Mouse (Mus musculus): ENCODE measurements at regions not wholly inside any gene's neighbourhood (a gene's known extent, or its start where the extent isn't known, plus 50 kb on each side); places are given as distances from the start of the nearest gene placed in this dataset.

DNA sequence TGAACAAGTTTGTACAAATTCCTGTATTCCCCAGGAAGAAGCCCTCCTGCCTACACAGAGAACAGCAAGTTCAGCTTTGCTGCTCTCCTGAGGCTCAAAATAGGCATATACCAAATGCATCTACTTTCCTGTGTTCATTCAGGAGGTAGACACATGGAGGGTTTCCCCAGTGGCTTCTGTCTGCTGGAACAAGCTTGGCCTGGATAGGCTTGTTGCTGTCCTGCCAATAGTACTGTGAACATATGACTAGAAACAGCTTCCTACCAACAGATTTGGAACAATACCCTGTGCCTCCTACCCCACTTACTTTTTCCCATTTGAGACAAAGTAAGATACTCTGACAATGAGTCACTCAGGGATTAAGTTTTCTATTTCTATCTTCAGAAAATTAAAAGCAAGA is 93.8 kb upstream of the Wdpcp start:
- DNase-seq (ENCODE audit: low read depth) = no peak

- DNase-seq (ENCODE audit: low read depth) = no peak
Observed at GRCm38 (mm10) chr11:21470711-21471110, 99.7 kb upstream of the Ugp2 start.

DNA sequence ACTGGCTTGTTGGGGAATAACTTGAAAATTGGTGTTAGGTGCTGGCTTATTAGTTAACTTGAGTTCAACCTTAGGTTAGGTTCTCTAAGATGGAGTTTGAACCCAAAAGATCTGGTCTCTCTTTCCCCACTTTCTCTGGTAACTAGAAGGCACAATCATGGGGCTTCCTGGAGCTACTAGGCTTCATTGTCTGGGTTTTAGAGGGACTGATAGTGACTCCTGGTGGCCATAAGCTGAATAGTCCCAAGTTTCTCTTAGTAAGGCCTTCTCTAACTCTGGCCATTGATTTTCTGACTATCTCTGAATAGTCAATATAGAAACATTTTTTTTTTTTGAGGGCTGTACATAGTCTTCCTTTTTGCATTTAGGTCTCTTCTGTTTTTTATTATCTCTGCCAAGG is 97.5 kb upstream of the Ugp2 start:
- peak; percentile 74 for DNase-seq (ENCODE audit: low read depth)

DNA sequence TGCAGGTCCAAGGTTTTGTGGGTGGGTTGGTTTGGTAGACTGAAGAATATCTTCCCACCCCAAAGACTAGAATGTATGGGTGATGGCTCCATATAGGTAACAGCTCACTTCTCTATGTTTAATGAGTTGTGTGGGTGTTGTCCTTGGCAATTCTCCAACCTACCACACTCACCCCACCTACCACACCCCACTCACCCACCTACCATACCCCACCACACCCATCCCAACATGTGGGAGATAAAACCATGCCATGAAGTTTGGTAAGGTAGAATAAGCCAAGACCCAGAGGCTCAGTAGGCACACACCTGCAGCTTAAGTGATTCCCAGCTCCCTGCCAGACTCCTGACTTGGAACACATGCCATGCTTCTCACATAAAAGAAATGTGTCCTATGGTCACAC is 89.0 kb upstream of the Ugp2 start:
- no peak for DNase-seq (ENCODE audit: low read depth)

DNA sequence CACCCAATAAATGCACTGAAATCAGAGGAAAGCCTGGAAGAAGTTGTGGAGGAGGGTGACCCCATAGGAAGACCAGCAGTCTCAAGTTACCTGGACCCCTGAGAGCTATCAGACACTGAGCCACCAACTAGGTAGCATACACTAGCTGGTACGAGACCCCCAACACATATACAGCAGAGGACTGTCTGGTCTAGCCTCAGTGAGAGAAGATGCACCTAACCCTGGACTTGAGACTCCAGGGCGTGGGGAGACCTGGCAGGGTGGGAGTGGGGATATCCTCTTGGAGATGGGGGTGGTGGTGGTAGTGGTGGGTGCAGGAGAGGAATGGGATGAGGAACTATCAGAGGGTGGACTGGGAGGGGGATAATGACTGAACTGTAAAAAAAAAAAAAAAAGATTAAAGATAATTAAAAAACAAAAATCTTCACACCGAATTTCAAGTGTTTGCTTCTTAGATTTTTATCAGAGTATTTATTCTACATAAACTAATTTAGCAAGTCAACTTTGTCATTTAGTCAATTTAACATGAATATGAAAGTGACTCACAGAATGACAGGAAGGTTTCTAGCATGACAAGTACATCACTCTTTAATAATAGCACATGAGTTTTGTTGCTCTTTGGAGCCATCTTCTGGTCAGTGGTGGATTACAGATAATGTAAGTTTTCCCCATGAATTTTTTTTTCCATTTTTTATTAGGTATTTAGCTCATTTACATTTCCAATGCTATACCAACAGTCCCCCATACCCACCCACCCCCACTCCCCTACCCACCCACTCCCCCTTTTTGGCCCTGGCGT is 82.5 kb upstream of the Ugp2 start:
- peak; percentile 81 for DNase-seq (ENCODE audit: low read depth)

DNA sequence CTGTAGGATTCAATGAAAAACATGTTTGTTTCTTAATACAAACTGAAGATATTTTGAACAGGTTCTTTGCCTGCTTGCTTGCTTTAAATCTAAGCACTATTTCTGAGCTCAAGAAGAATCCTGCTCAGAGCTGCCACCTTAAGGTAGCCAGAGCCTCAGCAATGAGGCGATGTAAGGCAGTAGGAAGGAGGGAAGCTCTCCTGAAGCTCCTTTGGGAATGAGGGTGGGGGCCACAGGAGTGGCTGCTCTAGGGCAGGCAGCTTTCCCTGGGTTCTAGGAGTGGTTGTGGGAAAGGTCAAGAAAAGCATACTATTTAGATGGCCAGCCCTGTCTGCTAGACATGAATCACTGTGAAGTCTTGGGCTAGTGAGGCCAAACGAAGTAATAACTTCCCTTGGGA is 62.7 kb upstream of the Ugp2 start:
- DNase-seq (ENCODE audit: low read depth) = no peak

DNA sequence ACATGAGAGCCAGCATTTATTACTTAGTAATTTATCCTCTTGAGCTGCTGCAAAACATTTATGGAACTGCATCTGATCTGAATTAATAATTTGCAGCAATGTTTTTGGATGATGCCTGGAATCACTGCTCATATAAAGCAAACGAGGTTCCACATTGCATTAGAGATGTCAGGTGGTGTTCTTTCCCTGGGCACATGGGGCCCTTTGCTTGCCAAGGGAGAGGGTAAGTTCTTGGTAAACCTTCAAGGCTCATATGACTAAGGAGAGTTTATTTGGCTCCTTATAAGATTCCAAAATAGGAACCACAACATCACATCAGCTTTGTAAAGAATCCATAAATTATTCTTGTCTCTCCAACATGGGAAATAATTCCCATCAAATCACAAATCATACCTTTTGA is 59.0 kb upstream of the Ugp2 start:
- no peak for DNase-seq (ENCODE audit: low read depth)

- no peak for DNase-seq (ENCODE audit: low read depth)
Observed at GRCm38 (mm10) chr11:21428749-21429148, 57.7 kb upstream of the Ugp2 start.

DNA sequence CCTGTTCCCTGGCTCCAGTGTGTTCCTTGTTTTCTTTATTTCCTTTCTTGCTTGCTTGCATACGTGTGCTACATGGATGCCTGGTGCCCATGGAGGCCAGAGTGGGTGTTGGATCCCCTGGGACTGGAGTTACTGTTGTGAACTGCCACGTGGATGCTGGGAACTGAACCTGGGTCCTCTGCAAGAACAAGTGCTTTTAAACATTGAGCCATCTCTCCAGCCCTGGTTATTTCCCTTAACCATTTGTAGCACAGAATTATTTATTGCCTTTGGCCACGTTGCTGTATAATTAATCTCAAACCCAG is 57.0 kb upstream of the Ugp2 start:
- no peak for DNase-seq (ENCODE audit: low read depth)

- no peak for DNase-seq (ENCODE audit: low read depth)
Observed at GRCm38 (mm10) chr11:21427291-21428012, 56.5 kb upstream of the Ugp2 start.

- DNase-seq (ENCODE audit: low read depth) = no peak
Observed at GRCm38 (mm10) chr11:21425480-21426101, 54.6 kb upstream of the Ugp2 start.

DNA sequence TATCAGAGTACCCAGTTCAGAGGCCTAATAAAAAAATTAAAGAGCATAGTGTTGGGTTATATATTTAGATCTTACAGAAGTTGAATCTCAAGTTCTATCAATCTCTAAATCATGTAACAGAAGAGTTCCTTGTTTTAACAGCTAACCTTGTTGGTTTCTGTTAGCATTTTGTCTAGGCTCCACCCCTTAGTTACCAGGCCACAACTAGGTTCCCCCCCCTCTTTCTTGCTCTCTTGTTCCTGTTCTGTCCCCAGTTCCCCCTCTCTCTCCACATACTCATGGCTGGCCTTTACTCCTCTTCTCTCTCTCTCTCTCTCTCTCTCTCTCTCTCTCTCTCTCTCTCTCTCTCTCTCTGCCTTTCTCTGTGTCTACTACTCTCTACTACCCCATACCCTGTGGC is 53.3 kb upstream of the Ugp2 start:
- DNase-seq (ENCODE audit: low read depth) = no peak

- DNase-seq (ENCODE audit: low read depth) = no peak
Observed at GRCm38 (mm10) chr11:21422281-21422878, 51.4 kb upstream of the Ugp2 start.
